Mouse (Mus musculus) embryonic fibroblast, embryonic 13.5 days (primary cell): ENCODE measurements around the gene Elmsan1.

Source experiments
- CTCF ChIP-seq: IDR thresholded peaks from 2 replicates; pipeline ENCODE4 v1.5.1; 2011; ENCODE audit warnings: mild to moderate bottlenecking, control low read depth, low read length, moderate library complexity, borderline replicate concordance; ENCODE audit not compliant: insufficient read depth
- POLR2A ChIP-seq: IDR thresholded peaks from 2 replicates; pipeline ENCODE4 v1.6.1; 2011; ENCODE audit warnings: low read depth, mild to moderate bottlenecking, control low read depth, low read length, moderate library complexity

DNA sequence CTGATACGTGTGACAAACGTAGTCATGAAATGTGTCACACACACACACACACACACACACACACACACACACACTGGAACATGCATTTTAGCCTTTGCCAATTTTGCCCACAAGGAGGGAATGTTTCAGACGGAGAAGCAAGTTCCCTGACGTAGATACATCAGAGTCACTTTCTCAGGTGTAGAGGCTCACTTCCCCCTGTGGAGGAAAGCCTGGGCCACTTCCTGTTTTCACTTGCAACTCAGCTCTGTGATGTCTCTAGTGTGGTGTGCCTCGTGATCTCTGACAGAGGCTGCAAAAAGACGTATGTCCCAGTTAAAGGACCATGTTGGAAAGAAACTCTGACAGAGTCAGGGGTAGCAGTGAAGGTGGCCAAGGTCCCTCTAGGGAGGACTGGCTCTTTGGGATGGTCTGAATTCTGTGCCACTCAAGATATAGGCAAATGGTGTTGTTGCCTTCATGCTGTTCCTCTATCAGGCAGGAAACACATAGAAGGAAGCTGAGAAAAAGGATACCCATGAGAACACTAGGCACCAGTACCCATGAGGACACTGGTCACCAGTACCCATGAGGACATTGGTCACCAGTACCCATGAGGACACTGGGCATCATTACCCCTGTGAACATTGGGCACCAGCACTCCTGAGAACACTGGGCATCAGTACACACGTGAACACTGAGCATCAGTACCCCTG is 24.5 kb upstream of the Elmsan1 start:
- TF ChIP-seq CTCF, result no peak
- TF ChIP-seq POLR2A, result no peak
